Mouse (Mus musculus): Measurements from ENCODE around the gene Vmn2r83.

Vmn2r83 gene

GRCm38 (mm10) chr10:79537781-79538180 is 69.2 kb downstream of the Vmn2r83 start:
- no peak for DNase-seq (ENCODE audit: low read depth, low spot score)

GRCm38 (mm10) chr10:79538323-79538722 is 69.8 kb downstream of the Vmn2r83 start:
- DNase-seq (ENCODE audit: low read depth, low spot score) = no peak

GRCm38 (mm10) chr10:79538873-79539272 is 70.3 kb downstream of the Vmn2r83 start:
- no peak for DNase-seq (ENCODE audit: low read depth, low spot score)

GRCm38 (mm10) chr10:79539701-79540495 is 71.4 kb downstream of the Vmn2r83 start:
- no peak for DNase-seq (ENCODE audit: low read depth, low spot score)

- no peak for DNase-seq (ENCODE audit: low read depth, low spot score)
Observed at GRCm38 (mm10) chr10:79540746-79541145, 72.2 kb downstream of the Vmn2r83 start.

- no peak for DNase-seq (ENCODE audit: low read depth, low spot score)
Observed at GRCm38 (mm10) chr10:79541522-79541921, 73.0 kb downstream of the Vmn2r83 start.

GRCm38 (mm10) chr10:79542171-79542570 is 73.6 kb downstream of the Vmn2r83 start:
- no peak for DNase-seq (ENCODE audit: low read depth, low spot score)
